Mouse (Mus musculus): ENCODE measurements at regions not wholly inside any gene's neighbourhood (a gene's known extent, or its start where the extent isn't known, plus 50 kb on each side); places are given as distances from the start of the nearest gene placed in this dataset.

DNA sequence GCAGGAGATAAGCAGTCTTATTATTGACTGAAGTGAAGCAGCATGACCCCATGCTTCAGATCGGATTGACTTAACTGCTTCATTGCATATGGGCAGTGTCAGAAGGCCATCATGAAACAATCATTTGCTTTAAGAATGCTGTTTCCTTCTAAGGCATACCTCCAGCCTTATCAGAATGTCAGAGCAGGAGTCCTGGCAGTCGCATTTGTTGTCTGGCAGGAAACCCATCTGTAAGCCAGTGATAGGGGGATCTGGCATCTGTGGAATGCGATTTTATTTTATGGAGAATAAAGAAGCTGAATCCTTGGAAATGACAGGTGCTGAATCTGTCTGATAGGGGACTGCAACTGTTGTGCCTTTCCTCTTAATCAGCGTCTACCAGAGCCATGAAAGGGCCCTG is 338.3 kb downstream of the Tdrd3 start:
- TF ChIP-seq HCFC1 (IDR thresholded peaks at IDR 0.05; ENCODE audit: borderline replicate concordance, insufficient read depth, low read length) (no peak), MAFK (IDR thresholded peaks at IDR 0.05; ENCODE audit: insufficient read depth, low read depth, low read length) (no peak), ZC3H11A (IDR thresholded peaks at IDR 0.05; ENCODE audit: borderline replicate concordance, low read depth, low read length) (no peak), ZNF384 (IDR thresholded peaks at IDR 0.05; ENCODE audit: low read depth, low read length) (no peak), CHD2 (IDR thresholded peaks at IDR 0.05; ENCODE audit: low read depth, low read length) (no peak)
